Mouse (Mus musculus) spleen, embryonic (tissue): Measurements from ENCODE around the gene Togaram1.

ENCODE experiments used
- CTCF ChIA-PET: fragments of 350-600 bp; sonication (Branson Sonifier 250); formaldehyde crosslinking; loops from one replicate; lab custom pipeline; 2022; lab: Charles Lee

Togaram1 gene

GRCm38 (mm10) chr12:64965124-64966026 is at the start of gene Togaram1, which contains the start of gene Klhl28:
Gene Togaram1 (plus strand): TSS chr12:64965804.
Gene Klhl28 (minus strand): TSS chr12:64965534.
- CTCF ChIA-PET: no interaction called here

- CTCF ChIA-PET: no interaction called here
Observed at GRCm38 (mm10) chr12:64916735-64917134, 48.9 kb upstream of the Togaram1 start.

- CTCF ChIA-PET: no interaction called here
Observed at GRCm38 (mm10) chr12:64917578-64918471, 47.8 kb upstream of the Togaram1 start, which contains the start of gene Gm527. Gene Gm527 (plus strand): TSS chr12:64917906.

GRCm38 (mm10) chr12:64937493-64937892 is 28.1 kb upstream of the Togaram1 start:
- CTCF ChIA-PET: no interaction called here

- CTCF ChIA-PET: no interaction called here
Observed at GRCm38 (mm10) chr12:64964560-64964959, 1.0 kb upstream of the Togaram1 start.

- CTCF ChIA-PET: no interaction called here
Observed at GRCm38 (mm10) chr12:64966101-64966631, 562 bp downstream of the Togaram1 start.

- CTCF ChIA-PET: no interaction called here
Observed at GRCm38 (mm10) chr12:64966652-64967435, 1.2 kb downstream of the Togaram1 start.

- CTCF ChIA-PET: no interaction called here
Observed at GRCm38 (mm10) chr12:64967470-64967869, 1.9 kb downstream of the Togaram1 start.

GRCm38 (mm10) chr12:64968067-64968466 is 2.5 kb downstream of the Togaram1 start:
- CTCF ChIA-PET: no interaction called here

GRCm38 (mm10) chr12:64971399-64971798 is 5.8 kb downstream of the Togaram1 start:
- CTCF ChIA-PET: no interaction called here

GRCm38 (mm10) chr12:64972063-64972462 is 6.5 kb downstream of the Togaram1 start:
- CTCF ChIA-PET: interaction anchor here (0.7 kb wide), 2 partner anchors 38 to 287 kb away, joined by 5 to 6 read pairs; no protein-coding TSS in a partner anchor

GRCm38 (mm10) chr12:64975558-64975957 is 10.0 kb downstream of the Togaram1 start:
- CTCF ChIA-PET: no interaction called here

- CTCF ChIA-PET: no interaction called here
Observed at GRCm38 (mm10) chr12:64976191-64976590, 10.6 kb downstream of the Togaram1 start.

GRCm38 (mm10) chr12:64977518-64977917 is 11.9 kb downstream of the Togaram1 start:
- CTCF ChIA-PET: no interaction called here

- CTCF ChIA-PET: no interaction called here
Observed at GRCm38 (mm10) chr12:65007725-65008124, 42.1 kb downstream of the Togaram1 start.

GRCm38 (mm10) chr12:65022842-65023241 is 57.2 kb downstream of the Togaram1 start:
- CTCF ChIA-PET: no interaction called here

- CTCF ChIA-PET: no interaction called here
Observed at GRCm38 (mm10) chr12:65035839-65036189, 70.2 kb downstream of the Togaram1 start.

- CTCF ChIA-PET: no interaction called here
Observed at GRCm38 (mm10) chr12:65036190-65036870, 70.7 kb downstream of the Togaram1 start, which contains the start of gene Prpf39. Gene Prpf39 (plus strand): TSS chr12:65036333.

GRCm38 (mm10) chr12:65036892-65037545 is 71.4 kb downstream of the Togaram1 start:
- CTCF ChIA-PET: no interaction called here

- CTCF ChIA-PET: no interaction called here
Observed at GRCm38 (mm10) chr12:65037546-65037937, 71.9 kb downstream of the Togaram1 start.
